In genomic region chr14:99366281-99366987, GRCm38 (mm10) we compare ENCODE assay signal across 8 mouse cellular contexts.
DNase-seq lines count a peak whose midpoint lies in the region; ATAC-seq and TF ChIP-seq lines count a peak whose summit lies in the region.

No protein-coding gene starts in this region.

- no peaks in the 10 kb centered on the region for H3K36me3 ChIP-seq in forebrain, postnatal 0 days (ENCODE audit: insufficient read depth)
- H3K36me3 ChIP-seq in midbrain, embryonic 15.5 days (replicated peaks) = no peaks in the 10 kb centered on the region

- H3K4me1 ChIP-seq in forebrain, postnatal 0 days (ENCODE audit: insufficient read depth) = peaks cover 4% of the 10 kb centered on the region; the same call in 1 of the 2 replicates
- H3K4me1 ChIP-seq in midbrain, embryonic 15.5 days = peaks cover 11% of the 10 kb centered on the region; the same call in 1 of the 2 replicates

- peak overlapping the region; percentile 11; the same call in 1 of the 2 replicates for H3K4me3 ChIP-seq in forebrain, postnatal 0 days (ENCODE audit: low read depth, low read length)
- peak overlapping the region; percentile 13 for H3K4me3 ChIP-seq in midbrain, embryonic 15.5 days

- peak; percentile 3 for DNase-seq in adrenal gland, postnatal 10 days
- DNase-seq in adrenal gland, postnatal 4 days (ENCODE audit: low spot score in 2 of 2) = no peak
- peak; percentile 39 for DNase-seq in forebrain, postnatal 0 days
- DNase-seq in kidney, postnatal 25 days = peak; percentile 11 to 47
- DNase-seq in gastrocnemius, postnatal 36 days = no peak
- DNase-seq in cerebellum, adult 9-11 months = no peak
- no peak for DNase-seq in gastrocnemius, adult 18-20 months (ENCODE audit: low spot score)

- H3K4me2 ChIP-seq in forebrain, postnatal 0 days (ENCODE audit: low read depth) = peak overlapping the region; percentile 31
- peak overlapping the region; percentile 40 for H3K4me2 ChIP-seq in midbrain, embryonic 15.5 days

- no peak overlapping the region for H3K27ac ChIP-seq in forebrain, postnatal 0 days (ENCODE audit: low read depth, low read length)
- H3K27ac ChIP-seq in midbrain, embryonic 15.5 days = no peak overlapping the region

- 10% methylated on average over 21 of the region's 21 CpGs for WGBS in forebrain, postnatal 0 days
- 13% methylated on average over 21 of the region's 21 CpGs for whole genome bisulfite sequencing in midbrain, embryonic 15.5 days

- H3K9ac ChIP-seq in forebrain, postnatal 0 days = 0 out of 2 replicates have a peak overlapping the region, but pooled peaks have one; percentile 4
- no peak overlapping the region for H3K9ac ChIP-seq in midbrain, embryonic 15.5 days

- peak; percentile 73 for ATAC-seq in forebrain, postnatal 0 days
- ATAC-seq in midbrain, embryonic 15.5 days (replicated peaks) = peak; percentile 89

- intact Hi-C loops in gastrocnemius, postnatal 36 days (cut with DNase I) = no loop called here

- H3K27me3 ChIP-seq in forebrain, postnatal 0 days (ENCODE audit: insufficient read depth, low read length) = no peaks in the 10 kb centered on the region
- no peaks in the 10 kb centered on the region for H3K27me3 ChIP-seq in midbrain, embryonic 15.5 days (replicated peaks)

- no peak for TF ChIP-seq CTCF in forebrain, postnatal 0 days (IDR thresholded peaks at IDR 0.05; ENCODE audit: low read depth)

- H3K9me3 ChIP-seq in forebrain, postnatal 0 days (ENCODE audit: low read length) = no peaks in the 10 kb centered on the region
- no peaks in the 10 kb centered on the region for H3K9me3 ChIP-seq in midbrain, embryonic 15.5 days

Comparison
In these comparisons a context has a peak if more than half of its experiments do, and no peak if none do; other contexts are left out.
1. DNase-seq: peak in adrenal gland, postnatal 10 days (single experiment), forebrain, postnatal 0 days (single experiment) and kidney, postnatal 25 days (2 of 2); none in adrenal gland, postnatal 4 days (0 of 2), gastrocnemius, postnatal 36 days (0 of 2), cerebellum, adult 9-11 months (single experiment) and gastrocnemius, adult 18-20 months (single experiment).